Mouse (Mus musculus): ENCODE data around the gene Trpm1. TPM values are rescaled to one million over a fixed set of nuclear protein-coding genes. Genes with fewer than 3 reads are reported as not detected.

The Trpm1 gene
- 1 to 10 TPM; 4.1 to 4.7 TPM for polyA plus RNA-seq (2017; shearing (Covaris generic))

GRCm38 (mm10) chr7:64153535-64153934, at the start of gene Trpm1:
Gene Trpm1 (plus strand): TSS chr7:64153835.

GRCm38 (mm10) chr7:64287414-64288091, 133.9 kb downstream of the Trpm1 start, which contains the start of gene Mtmr10:
Gene Mtmr10 (plus strand): TSS chr7:64287653.

Other genes with a start within 250 kb of the Trpm1 start
- under 1 TPM; 0.26 to 0.58 TPM for gene E030018B13Rik, start 237.0 kb upstream of the Trpm1 start, polyA plus RNA-seq (2017; shearing (Covaris generic))
- 100 to 1,000 TPM; 316 to 333 TPM for gene Klf13, start 214.9 kb upstream of the Trpm1 start, polyA plus RNA-seq (2017; shearing (Covaris generic))
- gene Mtmr10, start 133.8 kb downstream of the Trpm1 start, polyA plus RNA-seq (2017; shearing (Covaris generic)): 10 to 100 TPM in 1 of 2 experiments, 1 to 10 TPM in 1; 7.9 to 12.2 TPM
- 1 to 10 TPM; 5.3 to 8.7 TPM for gene Fan1, start 220.3 kb downstream of the Trpm1 start, polyA plus RNA-seq (2017; shearing (Covaris generic))
- gene Mphosph10, start 238.4 kb downstream of the Trpm1 start, polyA plus RNA-seq (2017; shearing (Covaris generic)): 10 to 100 TPM; 32.3 to 54.7 TPM
- gene Mcee, start 238.8 kb downstream of the Trpm1 start, polyA plus RNA-seq (2017; shearing (Covaris generic)): 10 to 100 TPM; 21.0 to 21.2 TPM

All from activated CD4-positive, CD25-positive, alpha-beta regulatory T cell (primary cell).